Mouse (Mus musculus) myocyte (in vitro differentiated cells): ENCODE measurements around the gene Cfap61. TPM values are rescaled to one million over a fixed set of nuclear protein-coding genes. Genes with fewer than 3 reads are reported as not detected.

ENCODE experiments used
- H3K27me3 ChIP-seq: one replicate; pipeline ENCODE4 v1.6.1; 2011; ENCODE audit not compliant: control insufficient read depth, insufficient read depth, insufficient read length
- H3K36me3 ChIP-seq: one replicate; pipeline ENCODE4 v1.6.1; 2011; ENCODE audit not compliant: control insufficient read depth, insufficient read depth
- H3K4me2 ChIP-seq: one replicate; pipeline ENCODE4 v1.6.1; 2011; ENCODE audit warnings: low read depth, control low read depth
- H3K4me3 ChIP-seq: one replicate; pipeline ENCODE4 v1.5.1; 2011; ENCODE audit warnings: mild to moderate bottlenecking, control low read depth, moderate library complexity
- H3K79me2 ChIP-seq: one replicate; pipeline ENCODE4 v1.6.1; 2011; ENCODE audit not compliant: control insufficient read depth, insufficient read depth
- H3ac ChIP-seq: one replicate; pipeline ENCODE4 v1.6.1; 2011; ENCODE audit not compliant: control insufficient read depth, insufficient read length
- CEBPB ChIP-seq: IDR thresholded peaks from 2 replicates; pipeline ENCODE4 v1.6.1; 2011; ENCODE audit warnings: mild to moderate bottlenecking, moderate library complexity; ENCODE audit not compliant: poor library complexity, insufficient read depth, severe bottlenecking
- E2F4 ChIP-seq: IDR thresholded peaks from one replicate; pipeline ENCODE4 v1.6.1; 2011; ENCODE audit warnings: mild to moderate bottlenecking, control low read depth, moderate library complexity; ENCODE audit not compliant: insufficient read depth
- MAX ChIP-seq: IDR thresholded peaks from one replicate; pipeline ENCODE4 v1.6.1; 2011; ENCODE audit warnings: low read depth, mild to moderate bottlenecking, control low read depth
- MYOD1 ChIP-seq, 3 experiments: IDR thresholded peaks; one replicate each; pipeline ENCODE4 v1.6.1; 2011; ENCODE audit warnings: control low read depth in 2 of 3, low read depth in 2 of 3, mild to moderate bottlenecking in 2 of 3, moderate library complexity in 1 of 3; ENCODE audit not compliant: insufficient read length in 2 of 3, control insufficient read depth in 1 of 3
- MYOG ChIP-seq, 3 experiments: IDR thresholded peaks; one replicate each; pipeline ENCODE4 v1.6.1; 2011; ENCODE audit warnings: control low read depth in 2 of 3, low read depth in 2 of 3, mild to moderate bottlenecking in 2 of 3; ENCODE audit not compliant: insufficient read length in 2 of 3, control insufficient read depth in 1 of 3, insufficient read depth in 1 of 3
- POLR2A ChIP-seq: IDR thresholded peaks from one replicate; pipeline ENCODE4 v1.6.1; 2011; ENCODE audit warnings: low read depth, mild to moderate bottlenecking, control low read depth, moderate library complexity; ENCODE audit not compliant: insufficient read length
- POLR2AphosphoS2 ChIP-seq: IDR thresholded peaks from one replicate; pipeline ENCODE4 v1.6.1; 2011; ENCODE audit warnings: low read depth, control low read depth; ENCODE audit not compliant: insufficient read length
- REST ChIP-seq: IDR thresholded peaks from one replicate; pipeline ENCODE4 v1.6.1; 2011; ENCODE audit warnings: mild to moderate bottlenecking, control low read depth, moderate library complexity; ENCODE audit not compliant: insufficient read depth, insufficient read length
- SRF ChIP-seq: IDR thresholded peaks from one replicate; pipeline ENCODE4 v1.6.1; 2011; ENCODE audit warnings: low read depth; ENCODE audit not compliant: control insufficient read depth, insufficient read length
- TCF12 ChIP-seq: IDR thresholded peaks from one replicate; pipeline ENCODE4 v1.6.1; 2011; ENCODE audit warnings: mild to moderate bottlenecking, control low read depth; ENCODE audit not compliant: poor library complexity, insufficient read depth, severe bottlenecking
- TCF3 ChIP-seq: IDR thresholded peaks from one replicate; pipeline ENCODE4 v1.6.1; 2011; ENCODE audit warnings: low read depth, control low read depth; ENCODE audit not compliant: insufficient read length
- USF1 ChIP-seq: IDR thresholded peaks from one replicate; pipeline ENCODE4 v1.6.1; 2011; ENCODE audit warnings: low read depth, mild to moderate bottlenecking, control low read depth, moderate library complexity
- polyA plus RNA-seq: library from polyadenylated mRNA; unstranded; fragments of >200 nt; fragmentation: generic; extraction: Trizol; gene quantifications from one replicate; pipeline ENCODE4 v1.2.1, GENCODE M21; 2012; ENCODE audit warnings: missing spikeins

Cfap61 gene
- polyA plus RNA-seq, 1 experiment = 0.06 TPM

GRCm38 (mm10) chr2:146117915-146118403, 183.4 kb downstream of the Cfap61 start:
- H3K79me2 ChIP-seq = no peaks in the 10 kb centered on the region
- no peak overlapping the region for H3K4me3 ChIP-seq
- TF ChIP-seq E2F4 (no peak), CEBPB (no peak), MYOG (IDR thresholded peaks at IDR 0.05; ENCODE audit: control insufficient read depth in 1 of 3, insufficient read depth in 1 of 3, insufficient read length in 2 of 3, low read depth in 2 of 3) (no peak), POLR2AphosphoS2 (no peak), SRF (no peak), TCF3 (no peak), MAX (no peak), REST (no peak), TCF12 (no peak), MYOD1 (IDR thresholded peaks at IDR 0.05; ENCODE audit: control insufficient read depth in 1 of 3, insufficient read length in 2 of 3, low read depth in 2 of 3) (no peak), USF1 (no peak), POLR2A (no peak)
- H3K36me3 ChIP-seq = no peaks in the 10 kb centered on the region
- H3K4me2 ChIP-seq = no peak overlapping the region
- H3K27me3 ChIP-seq = no peaks in the 10 kb centered on the region
- no peak overlapping the region for H3ac ChIP-seq

GRCm38 (mm10) chr2:146121551-146121950, 187.0 kb downstream of the Cfap61 start:
- Histone ChIP-seq H3K4me3 (no peak overlapping the region), H3K27me3 (no peaks in the 10 kb centered on the region), H3K79me2 (no peaks in the 10 kb centered on the region), H3K4me2 (no peak overlapping the region), H3K36me3 (no peaks in the 10 kb centered on the region), H3ac (no peak overlapping the region)
- TF ChIP-seq MAX (no peak), E2F4 (no peak), CEBPB (no peak), POLR2AphosphoS2 (no peak), USF1 (no peak), SRF (no peak), REST (no peak), POLR2A (no peak), TCF12 (no peak), MYOG (IDR thresholded peaks at IDR 0.05; ENCODE audit: control insufficient read depth in 1 of 3, insufficient read depth in 1 of 3, insufficient read length in 2 of 3, low read depth in 2 of 3) (no peak), TCF3 (no peak), MYOD1 (IDR thresholded peaks at IDR 0.05; ENCODE audit: control insufficient read depth in 1 of 3, insufficient read length in 2 of 3, low read depth in 2 of 3) (no peak)

- TF ChIP-seq SRF (no peak), TCF3 (no peak), E2F4 (no peak), TCF12 (no peak), POLR2AphosphoS2 (no peak), USF1 (no peak)
- Histone ChIP-seq H3K79me2 (no peaks in the 10 kb centered on the region), H3K4me3 (no peak overlapping the region), H3K4me2 (no peak overlapping the region), H3ac (no peak overlapping the region), H3K36me3 (no peaks in the 10 kb centered on the region), H3K27me3 (no peaks in the 10 kb centered on the region)
These were observed 190.5 kb downstream of the Cfap61 start for GRCm38 (mm10) chr2:146125129-146125528.

- TF ChIP-seq REST (no peak), POLR2A (no peak), SRF (no peak), MYOD1 (IDR thresholded peaks at IDR 0.05; ENCODE audit: control insufficient read depth in 1 of 3, insufficient read length in 2 of 3, low read depth in 2 of 3) (no peak), POLR2AphosphoS2 (no peak), USF1 (no peak), E2F4 (no peak), CEBPB (no peak), TCF12 (no peak), TCF3 (no peak), MAX (no peak), MYOG (IDR thresholded peaks at IDR 0.05; ENCODE audit: control insufficient read depth in 1 of 3, insufficient read depth in 1 of 3, insufficient read length in 2 of 3, low read depth in 2 of 3) (no peak)
- no peaks in the 10 kb centered on the region for H3K27me3 ChIP-seq
- no peaks in the 10 kb centered on the region for H3K36me3 ChIP-seq
- no peak overlapping the region for H3K4me3 ChIP-seq
- no peak overlapping the region for H3K4me2 ChIP-seq
- H3ac ChIP-seq = no peak overlapping the region
- no peaks in the 10 kb centered on the region for H3K79me2 ChIP-seq
These were observed 194.0 kb downstream of the Cfap61 start for GRCm38 (mm10) chr2:146128622-146129021.

- Histone ChIP-seq H3K4me3 (no peak overlapping the region), H3K36me3 (no peaks in the 10 kb centered on the region), H3K4me2 (no peak overlapping the region), H3ac (no peak overlapping the region), H3K79me2 (no peaks in the 10 kb centered on the region), H3K27me3 (no peaks in the 10 kb centered on the region)
- TF ChIP-seq MYOD1 (IDR thresholded peaks at IDR 0.05; ENCODE audit: control insufficient read depth in 1 of 3, insufficient read length in 2 of 3, low read depth in 2 of 3) (no peak), SRF (no peak), TCF3 (no peak), CEBPB (no peak), REST (no peak), E2F4 (no peak), MYOG (IDR thresholded peaks at IDR 0.05; ENCODE audit: control insufficient read depth in 1 of 3, insufficient read depth in 1 of 3, insufficient read length in 2 of 3, low read depth in 2 of 3) (no peak), POLR2A (no peak), MAX (no peak), USF1 (no peak), POLR2AphosphoS2 (no peak), TCF12 (no peak)
These were observed 195.9 kb downstream of the Cfap61 start for GRCm38 (mm10) chr2:146130514-146130913.
